Mouse (Mus musculus) hindbrain, postnatal 0 days (tissue): ENCODE data around the gene Zdhhc3. TPM values are rescaled to one million over a fixed set of nuclear protein-coding genes. Genes with fewer than 3 reads are reported as not detected.

Experiments
- ATAC-seq: fragments of 200-750 bp; cut with Nextera tagmentation; 2 replicates; pipeline ENCODE4 v1.8.0; 2017; ENCODE audit warnings: mild to moderate bottlenecking, moderate TSS enrichment, moderate library complexity
- DNase-seq: peaks from one replicate; pipeline ENCODE4 v3.0.0-alpha.2; 2015; ENCODE audit warnings: low spot score
- H3K27ac ChIP-seq: fragments of 300-500 bp; sonication (generic); 2 replicates; pipeline ENCODE4 v1.5.1; 2014; ENCODE audit warnings: mild to moderate bottlenecking
- H3K27me3 ChIP-seq: fragments of 300-500 bp; sonication (generic); 2 replicates; pipeline ENCODE4 v1.6.1; 2014; ENCODE audit warnings: low read length, mixed read lengths; ENCODE audit not compliant: insufficient read depth
- H3K36me3 ChIP-seq: fragments of 300-500 bp; sonication (generic); 2 replicates; pipeline ENCODE4 v1.6.1; 2014; ENCODE audit warnings: low read length, mixed read lengths; ENCODE audit not compliant: insufficient read depth
- H3K4me1 ChIP-seq: fragments of 300-500 bp; sonication (generic); 2 replicates; pipeline ENCODE4 v1.6.1; 2014; ENCODE audit warnings: antibody characterized with exemption, low read length, mixed read lengths; ENCODE audit not compliant: insufficient read depth
- H3K4me2 ChIP-seq: fragments of 300-500 bp; sonication (generic); 2 replicates; pipeline ENCODE4 v1.6.1; 2014; ENCODE audit warnings: low read depth, mild to moderate bottlenecking, low read length, moderate library complexity, mixed read lengths
- H3K4me3 ChIP-seq: fragments of 300-500 bp; sonication (generic); 2 replicates; pipeline ENCODE4 v1.5.1; 2014; ENCODE audit warnings: low read length
- H3K9ac ChIP-seq: fragments of 300-500 bp; sonication (generic); replicated peaks from 2 replicates; pipeline ENCODE4 v1.6.1; 2014; ENCODE audit warnings: mild to moderate bottlenecking, low read length, moderate library complexity, mixed read lengths
- H3K9me3 ChIP-seq: fragments of 300-500 bp; sonication (generic); 2 replicates; pipeline ENCODE4 v1.6.1; 2016; ENCODE audit warnings: low read length, mixed read lengths
- CTCF ChIP-seq: IDR thresholded peaks from 2 replicates; pipeline ENCODE4 v1.5.1; 2016; ENCODE audit warnings: antibody characterized with exemption, control low read depth, low read depth
- WGBS: fragments of 180-500 bp; shearing (Covaris S2); extraction: QIAGEN DNeasy Blood & Tissue Kit; methylation state at CpG from one replicate; pipeline ENCODE4 v1.1.7; 2014; 5-methylcytosine and 5-hydroxymethylcytosine counted together
- polyA plus RNA-seq: library from polyadenylated mRNA; unstranded; fragments of >200 nt; fragmentation: Nextera tagmentation; extraction: Ambion mirVana; gene quantifications from 2 replicates; pipeline ENCODE4 v1.2.1, GENCODE M21; 2015
- total RNA-seq: library from RNA; depleted of rRNA; stranded (reverse); fragments of >200 nt; gene quantifications from 2 replicates; pipeline ENCODE4 v1.2.3, GENCODE M21; 2014

The Zdhhc3 gene
- total and polyA plus RNA-seq, 2 experiments from 2014 or later = 82.9 to 83.4 TPM

DNA sequence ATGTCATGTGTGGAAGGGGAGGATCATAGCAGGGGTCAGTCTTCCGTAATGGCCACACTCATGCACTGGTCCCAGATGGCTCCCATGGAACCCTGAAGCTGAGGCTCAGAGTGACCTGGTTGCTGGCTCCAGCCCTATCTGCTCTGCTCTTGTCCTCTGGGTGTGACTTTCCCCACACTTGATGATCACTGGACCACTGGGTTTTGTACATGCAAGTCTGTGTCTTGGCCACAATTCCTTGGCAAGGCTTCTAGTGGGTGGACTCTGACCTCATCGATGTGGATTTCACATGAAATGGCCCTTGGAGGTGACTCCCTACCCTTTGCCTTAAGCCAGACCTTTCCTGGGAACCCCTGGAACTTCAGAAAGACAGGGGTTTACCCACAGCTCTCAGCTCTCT, 40.1 kb upstream of the Zdhhc3 start:
- Histone ChIP-seq H3K9ac (no peak overlapping the region), H3K27ac (no peak overlapping the region), H3K4me3 (no peak overlapping the region), H3K36me3 (no peaks in the 10 kb centered on the region), H3K4me1 (no peaks in the 10 kb centered on the region), H3K9me3 (no peaks in the 10 kb centered on the region), H3K27me3 (no peaks in the 10 kb centered on the region), H3K4me2 (no peak overlapping the region)
- WGBS = 87% methylated on average over 2 of the region's 2 CpGs
- DNase-seq (no peak), ATAC-seq (no peak)
- no peak for TF ChIP-seq CTCF

DNA sequence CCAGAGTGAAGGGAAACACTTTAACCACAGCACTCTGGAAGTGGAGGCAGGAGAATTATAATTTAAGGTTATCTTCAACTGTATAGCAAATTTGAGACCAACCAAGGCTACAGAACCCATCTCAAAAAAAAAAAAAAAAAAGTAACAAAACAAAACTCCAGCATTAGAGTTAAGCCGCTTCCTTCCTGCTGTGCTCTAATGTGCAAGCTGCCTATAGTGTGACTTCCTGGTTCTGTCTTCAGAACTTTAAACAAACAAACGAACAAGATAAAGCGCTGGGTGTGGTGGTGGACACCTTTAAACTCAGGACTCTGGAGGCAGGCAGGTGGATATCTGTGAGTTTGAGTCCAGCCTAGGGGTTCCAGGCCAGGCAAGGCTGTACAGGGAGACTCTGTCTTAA, 39.0 kb upstream of the Zdhhc3 start:
- ATAC-seq (no peak), DNase-seq (no peak)
- 88% methylated on average over 3 of the region's 3 CpGs for WGBS
- no peaks in the 10 kb centered on the region for H3K4me1 ChIP-seq
- H3K36me3 ChIP-seq = no peaks in the 10 kb centered on the region
- H3K4me3 ChIP-seq = no peak overlapping the region
- H3K9ac ChIP-seq = no peak overlapping the region
- no peak for TF ChIP-seq CTCF
- H3K9me3 ChIP-seq = no peaks in the 10 kb centered on the region
- H3K4me2 ChIP-seq = no peak overlapping the region
- no peaks in the 10 kb centered on the region for H3K27me3 ChIP-seq
- no peak overlapping the region for H3K27ac ChIP-seq

DNA sequence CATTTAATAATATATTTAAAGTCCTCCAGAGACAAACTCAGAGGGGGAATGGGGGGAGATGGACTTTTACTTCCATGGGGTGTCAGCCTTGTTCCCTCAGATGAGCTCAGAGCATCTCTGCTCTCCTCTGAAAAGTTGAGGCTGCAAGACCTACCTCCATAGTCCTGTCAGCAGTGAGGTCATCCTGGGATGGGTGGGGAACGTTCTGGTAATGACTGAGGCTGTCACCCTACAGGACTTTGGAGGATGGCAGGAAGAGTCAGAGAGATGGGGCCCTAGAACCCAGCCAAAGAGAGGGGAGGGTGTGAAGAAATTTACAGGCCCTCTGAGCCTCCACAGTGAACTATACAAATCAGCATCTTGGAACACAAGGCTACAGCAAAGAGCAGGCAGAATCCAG, 38.6 kb upstream of the Zdhhc3 start:
- Histone ChIP-seq H3K9me3 (no peaks in the 10 kb centered on the region), H3K9ac (no peak overlapping the region), H3K27me3 (no peaks in the 10 kb centered on the region), H3K4me2 (no peak overlapping the region), H3K27ac (no peak overlapping the region), H3K4me1 (no peaks in the 10 kb centered on the region), H3K36me3 (no peaks in the 10 kb centered on the region), H3K4me3 (no peak overlapping the region)
- no peak for ATAC-seq
- TF ChIP-seq CTCF = no peak
- 43% methylated on average over 1 of the region's 1 CpGs for WGBS
- no peak for DNase-seq

DNA sequence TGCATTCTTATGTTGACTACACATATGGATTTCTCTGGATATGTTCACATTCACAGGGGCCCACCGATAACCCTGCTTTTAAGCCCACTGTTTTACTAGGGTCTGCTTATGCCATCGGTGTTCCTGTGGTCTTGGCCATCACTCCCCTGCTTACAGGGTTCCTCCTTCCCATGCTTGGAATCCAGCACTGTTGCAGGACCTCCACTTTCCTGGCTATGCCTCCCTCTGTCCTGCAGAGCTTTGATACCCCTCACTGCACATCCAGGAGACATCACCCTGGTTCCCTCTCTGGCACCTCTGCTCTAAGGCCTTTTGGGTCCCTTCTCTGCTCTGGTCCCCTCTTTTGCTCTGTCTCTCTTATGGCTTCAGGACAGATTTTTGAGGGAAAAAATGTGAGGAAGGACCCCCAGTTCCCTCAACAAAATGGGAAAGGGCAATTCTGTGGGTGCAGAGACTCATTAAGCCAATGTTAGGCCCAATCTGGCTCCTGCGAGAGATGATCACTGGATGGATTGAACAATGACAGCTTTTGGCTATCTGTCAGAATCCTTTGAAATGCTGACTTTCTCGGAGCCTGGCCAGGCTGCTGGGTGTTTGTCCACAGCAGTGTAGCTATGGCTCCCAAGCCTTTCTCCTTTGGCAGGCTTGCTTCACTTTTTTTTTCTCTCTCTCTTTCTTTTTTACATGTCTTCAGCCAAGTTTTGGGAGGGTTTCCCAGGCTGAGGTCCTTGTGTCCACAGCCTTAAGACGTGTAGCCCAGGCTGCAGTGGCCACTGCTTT, 37.4 kb upstream of the Zdhhc3 start, which contains the start of gene Clec3b:
Gene Clec3b (plus strand): TSS at position 706 of the 780 bp plus-strand sequence.
- H3K4me3 ChIP-seq = no peak within 1 kb of the TSS
- H3K4me1 ChIP-seq = no peaks in the 10 kb centered on the region
- 65% methylated on average over 5 of the region's 5 CpGs for WGBS
- TF ChIP-seq CTCF = no peak
- H3K27ac ChIP-seq = peak within 1 kb of the TSS; percentile 37
- no peaks in the 10 kb centered on the region for H3K36me3 ChIP-seq
- H3K9me3 ChIP-seq = no peaks in the 10 kb centered on the region
- DNase-seq = peak; percentile 60
- H3K4me2 ChIP-seq = no peak within 1 kb of the TSS
- H3K9ac ChIP-seq = no peak within 1 kb of the TSS
- ATAC-seq = no peak
- H3K27me3 ChIP-seq = no peaks in the 10 kb centered on the region

DNA sequence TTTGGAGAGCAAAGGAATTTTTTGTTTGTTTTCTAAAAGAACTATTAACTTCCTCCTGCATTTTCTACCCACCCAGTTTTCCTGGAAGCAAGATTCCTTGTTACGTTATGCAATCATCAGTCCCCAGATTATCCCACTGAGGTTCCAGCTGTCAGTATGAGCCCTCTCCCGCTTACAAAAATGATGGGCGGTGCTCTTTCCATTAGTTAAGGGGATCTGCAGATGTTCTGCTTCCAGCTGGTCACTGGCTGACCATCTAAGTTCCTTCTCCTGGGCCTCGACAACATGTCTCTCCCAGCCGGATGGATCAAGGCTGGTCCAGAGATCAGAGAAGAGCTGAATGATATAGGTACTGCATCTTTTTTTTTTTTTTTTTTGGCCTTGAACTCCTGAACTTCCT, 35.4 kb upstream of the Zdhhc3 start:
- TF ChIP-seq CTCF = no peak
- Histone ChIP-seq H3K27ac (no peak overlapping the region), H3K36me3 (no peaks in the 10 kb centered on the region), H3K27me3 (no peaks in the 10 kb centered on the region), H3K4me3 (no peak overlapping the region), H3K9ac (no peak overlapping the region), H3K4me1 (no peaks in the 10 kb centered on the region), H3K9me3 (no peaks in the 10 kb centered on the region), H3K4me2 (no peak overlapping the region)
- ATAC-seq = no peak
- no peak for DNase-seq
- WGBS = 78% methylated on average over 5 of the region's 5 CpGs

DNA sequence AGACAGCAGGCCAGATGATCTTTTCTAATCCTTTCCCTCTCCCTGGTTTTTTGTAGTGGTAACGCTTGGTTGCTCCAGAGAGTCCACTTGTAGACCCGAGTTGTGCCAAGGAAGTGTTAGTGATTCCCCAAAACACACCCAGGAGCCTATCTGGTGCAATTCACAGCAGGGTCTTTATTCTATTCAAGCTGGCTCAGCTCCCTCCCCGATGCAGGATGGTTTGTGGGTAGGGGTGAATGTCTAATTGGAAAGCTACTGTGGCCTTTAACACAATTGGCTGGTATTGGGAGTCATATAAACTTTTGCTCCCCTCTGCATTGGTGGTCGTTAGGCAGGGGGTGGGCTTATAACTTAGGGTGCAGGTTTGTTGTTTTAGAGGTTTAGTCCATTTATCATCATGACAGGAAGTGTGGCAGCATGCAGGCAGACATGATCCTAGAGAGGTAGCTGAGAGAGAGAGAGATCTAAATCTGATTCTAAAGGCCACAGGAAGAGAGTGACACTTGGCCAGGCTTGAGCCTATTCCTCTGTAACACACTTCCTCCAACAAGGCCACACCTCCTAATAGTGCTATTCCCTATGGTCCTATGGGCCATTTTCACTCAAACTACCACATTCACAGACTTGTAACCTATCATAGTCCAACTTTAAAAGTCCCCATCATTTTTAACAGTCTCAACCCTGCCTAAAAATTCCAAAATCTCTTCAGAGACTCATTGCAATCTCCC, 27.0 kb upstream of the Zdhhc3 start:
- H3K27ac ChIP-seq = peak overlapping the region; percentile 58; the same call in 1 of the 2 replicates
- H3K4me1 ChIP-seq = no peaks in the 10 kb centered on the region
- DNase-seq (no peak), ATAC-seq (no peak)
- H3K36me3 ChIP-seq = peaks cover 26% of the 10 kb centered on the region
- no peaks in the 10 kb centered on the region for H3K9me3 ChIP-seq
- no peak overlapping the region for H3K4me2 ChIP-seq
- WGBS = 69% methylated on average over 4 of the region's 4 CpGs
- H3K27me3 ChIP-seq = no peaks in the 10 kb centered on the region
- H3K9ac ChIP-seq = no peak overlapping the region
- H3K4me3 ChIP-seq = no peak overlapping the region
- TF ChIP-seq CTCF = no peak
